Mouse (Mus musculus) brain, embryonic 14.5 days (tissue): ENCODE results near the gene Trdn.

Experiments used
- CTCF ChIP-seq: fragments of 200-500 bp; IDR thresholded peaks from 2 replicates; pipeline ENCODE4 v1.5.1; 2012; ENCODE audit warnings: inconsistent platforms, mild to moderate bottlenecking, moderate library complexity, borderline replicate concordance; ENCODE audit not compliant: insufficient read depth, insufficient read length; ENCODE audit errors: extremely low read depth
- POLR2A ChIP-seq: fragments of 200-500 bp; IDR thresholded peaks from 2 replicates; pipeline ENCODE4 v1.6.1; 2012; ENCODE audit warnings: mild to moderate bottlenecking, inconsistent platforms, borderline replicate concordance; ENCODE audit not compliant: poor library complexity, insufficient read depth, insufficient read length, severe bottlenecking; ENCODE audit errors: extremely low read depth

DNA sequence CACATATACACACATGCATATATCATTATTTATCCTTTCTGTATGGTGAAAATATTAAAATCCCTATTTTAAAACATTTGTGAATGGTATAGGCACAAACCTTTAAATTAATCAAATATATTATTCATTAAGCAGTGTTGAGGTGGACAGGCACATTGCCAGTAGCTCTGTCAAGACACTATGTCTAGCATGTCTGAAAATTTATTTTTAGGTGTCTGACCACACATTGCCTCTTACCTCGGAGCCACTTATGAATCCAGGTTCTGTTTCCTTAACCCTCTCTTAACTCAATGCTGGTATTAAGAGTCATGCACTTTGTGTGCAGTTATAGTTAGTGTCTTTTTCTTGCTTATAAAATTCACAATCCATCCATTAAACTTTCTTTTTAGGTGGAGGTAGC lies 12.0 kb downstream of the Trdn start:
- TF ChIP-seq POLR2A (no peak), CTCF (no peak)
